Mouse (Mus musculus) duodenum, adult 2 months (tissue): ENCODE data around the gene Pla2r1. TPM values are rescaled to one million over a fixed set of nuclear protein-coding genes. Genes with fewer than 3 reads are reported as not detected.

Experiments used
- polyA plus RNA-seq: library from polyadenylated mRNA; depleted of rRNA; stranded (reverse); fragments of >200 nt; gene quantifications from 2 replicates; pipeline ENCODE4 v1.2.3, GENCODE M21; 2012; ENCODE audit warnings: low replicate concordance; rRNA removed

Pla2r1 gene
- polyA plus RNA-seq: 0.28 and 0.74 TPM in 2 replicates

GRCm38 (mm10) chr2:60552902-60553682, at the start of gene Pla2r1:
Pla2r1 (minus strand) TSS chr2:60553308.

DNA sequence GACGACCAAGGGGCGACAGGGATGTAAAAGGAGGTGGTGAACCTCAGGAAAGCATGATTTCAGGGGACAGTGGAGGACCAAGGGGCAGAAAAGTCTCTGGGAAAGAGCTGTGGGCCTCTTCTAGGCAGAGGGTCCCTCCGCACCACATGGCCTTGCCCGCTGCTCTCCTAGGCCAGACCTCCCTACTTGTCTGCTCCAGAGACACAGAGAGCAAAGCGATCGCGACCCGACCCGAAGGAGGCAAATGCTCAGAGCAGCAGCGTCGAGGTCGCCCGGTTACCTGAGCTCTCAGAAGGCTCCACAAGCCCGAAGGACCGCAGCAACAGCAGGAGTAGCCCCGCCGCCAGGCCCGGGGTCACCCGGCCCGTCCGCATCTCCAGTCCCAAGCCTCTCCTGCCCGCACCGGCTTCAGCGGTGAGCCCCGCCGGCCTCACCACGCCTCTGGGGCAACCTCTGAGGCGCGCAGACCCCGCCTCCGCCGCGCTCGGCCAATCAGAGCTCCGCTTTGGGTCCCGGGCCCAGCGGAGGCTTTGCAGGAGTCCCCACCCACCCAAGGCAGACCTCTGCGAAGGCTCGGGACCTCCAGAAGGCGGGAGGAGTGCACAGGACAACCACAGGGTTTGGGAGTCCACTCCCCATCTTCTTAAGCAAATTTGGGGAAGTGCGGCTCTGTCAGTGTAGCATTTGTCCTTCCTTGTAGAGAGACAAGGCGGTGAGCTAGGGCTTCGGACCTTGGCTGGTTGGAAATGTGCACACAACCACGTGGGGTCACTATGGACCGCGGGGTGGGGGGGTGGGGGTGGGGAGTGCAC, 170.0 kb downstream of the Pla2r1 start, which contains the start of gene Ly75:
Gene Ly75 (minus strand): TSS at position 446 of the 812 bp plus-strand sequence.

Other genes with a start within 250 kb of the Pla2r1 start
- 1.9 and 3.0 TPM in 2 replicates for gene Ly75, start 170.0 kb downstream of the Pla2r1 start, polyA plus RNA-seq
- 2.7 and 9.7 TPM in 2 replicates for gene Itgb6, start 169.3 kb upstream of the Pla2r1 start, polyA plus RNA-seq